Mouse (Mus musculus): ENCODE results near the gene Gm20890.
"Not testable (repeated sequence)": the region's sequence is repeated elsewhere in the genome, so short reads cannot be mapped to it uniquely, and the experiment has no call there.

Gm20890 gene

GRCm38 (mm10) chrY:26776699-26777098 lies at the start of gene Gm20890:
TSS of gene Gm20890 (minus strand) at chrY:26776799.
- not testable (repeated sequence) for DNase-seq (ENCODE audit: low spot score)

Measured in ovary, adult 18-20 months (tissue).